Mouse (Mus musculus): Measurements from ENCODE around the gene Fam78a. TPM values are rescaled to one million over a fixed set of nuclear protein-coding genes. Genes with fewer than 3 reads are reported as not detected.

Fam78a gene
- total and polyA plus RNA-seq, 3 experiments: 0.07 to 0.47 (median 0.21) TPM

GRCm38 (mm10) chr2:32105117-32105913 lies 20.7 kb upstream of the Fam78a start:
- in situ Hi-C loops (cut with MboI; ENCODE audit: low pct_ligation_motif_present, low pct_unique_long_range_greater_than_20kb, low sequenced_read_pairs) (loop anchor here (10.0 kb wide), 1 partner anchor 181 kb away; no protein-coding TSS in a partner anchor), dilution Hi-C loops (cut with MboI; ENCODE audit: extremely low pct_ligation_motif_present, extremely low pct_unique_long_range_greater_than_20kb, low sequenced_read_pairs) (no loop called here)
- Histone ChIP-seq H3K27ac (ENCODE audit: insufficient read depth, low read depth) (no peak overlapping the region), H3K4me3 (replicated peaks in 1 of 3; ENCODE audit: low read depth in 2 of 3, low read length in 2 of 3, poor library complexity in 1 of 3) (no peak overlapping the region), H3K27me3 (replicated peaks) (peaks cover 5% of the 10 kb centered on the region), H3K79me2 (replicated peaks; ENCODE audit: control insufficient read depth, extremely low read depth, insufficient read depth, poor library complexity, severe bottlenecking) (no peaks in the 10 kb centered on the region), H3K4me2 (ENCODE audit: insufficient read depth, low read depth, poor library complexity, severe bottlenecking) (no peak overlapping the region), H3K4me1 (ENCODE audit: control insufficient read depth in 1 of 2, insufficient read depth in 2 of 2) (peaks cover 14 to 23% of the 10 kb centered on the region in 2 experiments), H3K36me3 (replicated peaks in 1 of 2; ENCODE audit: control insufficient read depth in 1 of 2, insufficient read depth in 1 of 2, low read length in 1 of 2) (no peaks in the 10 kb centered on the region), H3K9me3 (replicated peaks; ENCODE audit: low read length) (peaks cover 12% of the 10 kb centered on the region), H3K9ac (ENCODE audit: insufficient read depth, low read depth) (no peak overlapping the region)
- no peak for DNase-seq (ENCODE audit: extremely low read depth)
- TF ChIP-seq MAFK (IDR thresholded peaks at IDR 0.05; ENCODE audit: insufficient replicate concordance, low read length) (no peak), TCF12 (IDR thresholded peaks at IDR 0.05; ENCODE audit: low read depth, low read length) (no peak), RAD21 (IDR thresholded peaks at IDR 0.05; ENCODE audit: low read depth, low read length) (no peak), MXI1 (IDR thresholded peaks at IDR 0.05; ENCODE audit: low read depth, low read length) (no peak), POLR2A (IDR thresholded peaks at IDR 0.05; ENCODE audit: low read depth, low read length) (no peak)

GRCm38 (mm10) chr2:32104122-32104521 lies 19.5 kb upstream of the Fam78a start:
- H3K4me2 ChIP-seq (ENCODE audit: insufficient read depth, low read depth, poor library complexity, severe bottlenecking): no peak overlapping the region
- H3K27ac ChIP-seq (ENCODE audit: insufficient read depth, low read depth): no peak overlapping the region
- H3K36me3 ChIP-seq (replicated peaks in 1 of 2; ENCODE audit: control insufficient read depth in 1 of 2, insufficient read depth in 1 of 2, low read length in 1 of 2): no peaks in the 10 kb centered on the region
- H3K79me2 ChIP-seq (replicated peaks; ENCODE audit: control insufficient read depth, extremely low read depth, insufficient read depth, poor library complexity, severe bottlenecking): no peaks in the 10 kb centered on the region
- H3K27me3 ChIP-seq (replicated peaks): peaks cover 7% of the 10 kb centered on the region
- peaks cover 15% of the 10 kb centered on the region for H3K9me3 ChIP-seq (replicated peaks; ENCODE audit: low read length)
- dilution Hi-C loops (cut with MboI; ENCODE audit: extremely low pct_ligation_motif_present, extremely low pct_unique_long_range_greater_than_20kb, low sequenced_read_pairs): no loop called here
- H3K4me1 ChIP-seq (ENCODE audit: control insufficient read depth in 1 of 2, insufficient read depth in 2 of 2): peaks cover 12 to 23% of the 10 kb centered on the region in 2 experiments
- no peak overlapping the region for H3K4me3 ChIP-seq (replicated peaks in 1 of 3; ENCODE audit: low read depth in 2 of 3, low read length in 2 of 3, poor library complexity in 1 of 3)
- in situ Hi-C loops (cut with MboI; ENCODE audit: low pct_ligation_motif_present, low pct_unique_long_range_greater_than_20kb, low sequenced_read_pairs): loop anchor here (10.0 kb wide), 1 partner anchor 179 kb away; no protein-coding TSS in a partner anchor
- H3K9ac ChIP-seq (ENCODE audit: insufficient read depth, low read depth): no peak overlapping the region
- DNase-seq (ENCODE audit: extremely low read depth): no peak
- no peak for TF ChIP-seq E2F4 (IDR thresholded peaks at IDR 0.05; ENCODE audit: insufficient replicate concordance, low read depth, low read length)
- TF ChIP-seq HCFC1 (IDR thresholded peaks at IDR 0.05; ENCODE audit: low read depth, low read length): no peak
- no peak for TF ChIP-seq MYC (IDR thresholded peaks at IDR 0.05; ENCODE audit: low read depth, low read length)
- no peak for TF ChIP-seq UBTF (IDR thresholded peaks at IDR 0.05; ENCODE audit: low read depth, low read length)
- no peak for TF ChIP-seq ELF1 (IDR thresholded peaks at IDR 0.05; ENCODE audit: low read depth, low read length)
- TF ChIP-seq JUN (IDR thresholded peaks at IDR 0.05; ENCODE audit: insufficient read depth, low read depth, low read length): no peak
- TF ChIP-seq KAT2A (IDR thresholded peaks at IDR 0.05; ENCODE audit: insufficient replicate concordance, low read length): no peak
- no peak for TF ChIP-seq NELFE (IDR thresholded peaks at IDR 0.05; ENCODE audit: low read depth, low read length)
- no peak for TF ChIP-seq CHD2 (IDR thresholded peaks at IDR 0.05; ENCODE audit: low read length)
- no peak for TF ChIP-seq ZC3H11A (IDR thresholded peaks at IDR 0.05; ENCODE audit: low read depth, low read length)
- TF ChIP-seq ZKSCAN1 (IDR thresholded peaks at IDR 0.05; ENCODE audit: borderline replicate concordance, low read depth, low read length): no peak
- no peak for TF ChIP-seq GABPA (IDR thresholded peaks at IDR 0.05; ENCODE audit: insufficient replicate concordance, low read depth, low read length)
- TF ChIP-seq PAX5 (IDR thresholded peaks at IDR 0.05; ENCODE audit: low read length): no peak
- TF ChIP-seq TCF12 (IDR thresholded peaks at IDR 0.05; ENCODE audit: low read depth, low read length): no peak
- no peak for TF ChIP-seq RAD21 (IDR thresholded peaks at IDR 0.05; ENCODE audit: low read depth, low read length)
- no peak for TF ChIP-seq BHLHE40 (IDR thresholded peaks at IDR 0.05; ENCODE audit: low read depth, low read length)
- no peak for TF ChIP-seq SMC3 (IDR thresholded peaks at IDR 0.05; ENCODE audit: low read depth, low read length)
- TF ChIP-seq SIN3A (IDR thresholded peaks at IDR 0.05; ENCODE audit: low read length): no peak
- TF ChIP-seq ETS1 (conservative IDR thresholded peaks at IDR 0.05; ENCODE audit: low read depth, low read length): no peak
- TF ChIP-seq POLR2A (IDR thresholded peaks at IDR 0.05; ENCODE audit: low read depth, low read length): no peak
